Mouse (Mus musculus) splenic B cell, adult 2 months (primary cell): ENCODE measurements around the gene Gm17571.

Experiments
- DNase-seq: peaks from one replicate; pipeline ENCODE4 v3.0.0-alpha.2; 2011; ENCODE audit warnings: low read depth, low spot score
- H3K27me3 ChIP-seq: 2 replicates; pipeline ENCODE4 v1.6.1; 2012; ENCODE audit warnings: mild to moderate bottlenecking, low read length, moderate library complexity, mixed read lengths; ENCODE audit not compliant: control insufficient read depth, poor library complexity, insufficient read depth, severe bottlenecking
- H3K36me3 ChIP-seq: 2 replicates; pipeline ENCODE4 v1.6.1; 2012; ENCODE audit warnings: mild to moderate bottlenecking, low read length, moderate library complexity, mixed read lengths; ENCODE audit not compliant: control insufficient read depth, poor library complexity, insufficient read depth, severe bottlenecking

Gene Gm17571

GRCm38 (mm10) chr9:13433501-13434090, 13.0 kb downstream of the Gm17571 start:
- Histone ChIP-seq H3K27me3 (no peaks in the 10 kb centered on the region), H3K36me3 (peaks cover 2% of the 10 kb centered on the region)
- DNase-seq, result no peak

- Histone ChIP-seq H3K27me3 (no peaks in the 10 kb centered on the region), H3K36me3 (no peaks in the 10 kb centered on the region; the same call in 1 of the 2 replicates)
- DNase-seq, result no peak
These were observed 14.9 kb downstream of the Gm17571 start for GRCm38 (mm10) chr9:13431646-13432045.

- Histone ChIP-seq H3K36me3 (no peaks in the 10 kb centered on the region; the same call in 1 of the 2 replicates), H3K27me3 (no peaks in the 10 kb centered on the region)
- DNase-seq, result no peak
These were observed 15.8 kb downstream of the Gm17571 start for GRCm38 (mm10) chr9:13430744-13431143.

- no peak for DNase-seq
- H3K36me3 ChIP-seq, result no peaks in the 10 kb centered on the region; the same call in 1 of the 2 replicates
- H3K27me3 ChIP-seq, result no peaks in the 10 kb centered on the region
These were observed 16.3 kb downstream of the Gm17571 start for GRCm38 (mm10) chr9:13430302-13430701.

GRCm38 (mm10) chr9:13429477-13430125, 17.0 kb downstream of the Gm17571 start:
- Histone ChIP-seq H3K27me3 (no peaks in the 10 kb centered on the region), H3K36me3 (no peaks in the 10 kb centered on the region; the same call in 1 of the 2 replicates)
- no peak for DNase-seq

- no peaks in the 10 kb centered on the region for H3K36me3 ChIP-seq
- no peak for DNase-seq
- H3K27me3 ChIP-seq, result no peaks in the 10 kb centered on the region
These were observed 21.3 kb downstream of the Gm17571 start for GRCm38 (mm10) chr9:13425031-13425940.

- Histone ChIP-seq H3K27me3 (no peaks in the 10 kb centered on the region), H3K36me3 (peaks cover 2% of the 10 kb centered on the region; the same call in 1 of the 2 replicates)
- no peak for DNase-seq
These were observed 32.3 kb downstream of the Gm17571 start for GRCm38 (mm10) chr9:13414230-13414766.
